Mouse (Mus musculus) CH12.LX (cell line): ENCODE data around the gene Miox.
A peak's percentile ranks its signal among the peaks of the same experiment; 100 is the strongest.

Experiments used
- CTCF ChIP-seq, 2 experiments: IDR thresholded peaks in 1 of 2; conservative IDR thresholded peaks in 1 of 2; 2 replicates each; pipeline ENCODE4 v1.5.1; 2011 to 2012; ENCODE audit warnings: low read depth in 2 of 2, low read length in 2 of 2, improper control_type of control experiment in 1 of 2, inconsistent platforms in 1 of 2, mild to moderate bottlenecking in 1 of 2, moderate library complexity in 1 of 2
- MAFK ChIP-seq: IDR thresholded peaks from 2 replicates; pipeline ENCODE4 v1.6.1; 2011; ENCODE audit warnings: low read length, improper control_type of control experiment; ENCODE audit not compliant: insufficient replicate concordance
- NELFE ChIP-seq: IDR thresholded peaks from 2 replicates; pipeline ENCODE4 v1.6.1; 2011; ENCODE audit warnings: low read depth, low read length, improper control_type of control experiment
- POLR2A ChIP-seq: IDR thresholded peaks from 2 replicates; pipeline ENCODE4 v1.6.1; 2011; ENCODE audit warnings: low read depth, mild to moderate bottlenecking, improper control_type of control experiment, low read length
- ZKSCAN1 ChIP-seq: IDR thresholded peaks from 2 replicates; pipeline ENCODE4 v1.6.1; 2012; ENCODE audit warnings: low read depth, inconsistent platforms, low read length, improper control_type of control experiment, borderline replicate concordance

DNA sequence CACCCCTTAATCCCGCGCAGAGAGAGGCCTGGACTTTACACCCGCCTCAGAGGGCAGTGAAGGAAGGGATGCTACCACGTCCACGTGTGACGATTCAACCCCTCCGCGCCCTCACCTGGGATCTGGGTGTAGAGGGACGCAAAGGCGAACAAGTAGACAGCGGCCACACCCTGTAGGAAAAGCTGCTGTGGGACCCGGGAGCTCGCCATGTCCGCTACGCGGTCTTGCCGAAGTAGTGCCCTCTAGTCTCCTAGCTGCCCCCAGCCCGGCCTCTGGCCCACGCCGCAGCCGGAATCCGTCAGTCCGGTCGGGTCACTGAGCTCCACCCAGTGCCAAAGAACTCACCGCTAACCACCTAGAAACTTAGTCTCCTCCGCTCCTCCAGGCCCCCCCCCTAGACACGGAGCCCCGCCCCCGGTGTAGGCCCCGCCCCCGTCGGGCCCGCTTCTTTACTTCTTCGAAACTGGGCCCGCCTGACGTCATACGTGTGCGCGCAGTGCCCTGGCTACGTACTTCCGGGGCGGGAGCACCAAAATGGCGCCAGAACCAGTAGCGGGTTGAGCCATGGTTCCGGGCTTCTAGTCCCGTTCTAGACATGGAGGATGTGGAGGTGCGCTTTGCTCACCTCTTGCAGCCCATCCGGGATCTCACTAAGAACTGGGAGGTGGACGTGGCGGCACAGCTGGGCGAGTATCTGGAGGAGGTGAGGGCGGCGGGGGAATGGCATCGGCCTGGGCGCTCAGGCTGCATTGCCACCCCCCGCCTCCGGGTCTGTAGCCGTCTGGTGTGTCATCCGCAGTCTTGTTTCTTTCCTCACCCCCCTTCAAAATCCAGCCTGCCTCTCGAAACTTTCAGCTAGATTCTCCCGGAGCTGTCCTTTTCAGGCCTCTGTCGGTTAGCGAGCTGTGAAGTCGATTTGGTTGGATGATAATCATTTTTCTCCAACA, 21.3 kb downstream of the Miox start, which contains the start of the genes Lmf2 and Ncaph2:
- TF ChIP-seq CTCF (conservative IDR thresholded peaks at IDR 0.05 in 1 of 2, IDR thresholded peaks at IDR 0.05 in 1 of 2; ENCODE audit: low read depth in 2 of 2, low read length in 2 of 2) (no peak), POLR2A (peak; percentile 92), NELFE (peak; percentile 80), MAFK (no peak), ZKSCAN1 (no peak)
